Mouse (Mus musculus) cerebellum, adult 2 months (tissue): ENCODE data around the gene Pex26. TPM values are rescaled to one million over a fixed set of nuclear protein-coding genes. Genes with fewer than 3 reads are reported as not detected.

Experiments used
- DNase-seq, 2 experiments: peaks; one replicate each; pipeline ENCODE4 v3.0.0; 2021
- H3K27ac ChIP-seq: fragments of 200-500 bp; 2 replicates; pipeline ENCODE4 v1.5.1; 2012; ENCODE audit warnings: low read length, control low read depth, inconsistent platforms; ENCODE audit not compliant: insufficient read depth
- H3K27me3 ChIP-seq: fragments of 200-500 bp; 2 replicates; pipeline ENCODE4 v1.6.1; 2012; ENCODE audit warnings: inconsistent platforms, mild to moderate bottlenecking, low read length, moderate library complexity; ENCODE audit not compliant: control insufficient read depth, insufficient read depth
- H3K4me1 ChIP-seq: fragments of 200-500 bp; 2 replicates; pipeline ENCODE4 v1.6.1; 2011; ENCODE audit warnings: low read length; ENCODE audit not compliant: control insufficient read depth, insufficient read depth
- H3K4me3 ChIP-seq: fragments of 200-500 bp; replicated peaks from 2 replicates; pipeline ENCODE3; 2011; ENCODE audit warnings: mild to moderate bottlenecking, low read depth, low read length, control low read depth; ENCODE audit not compliant: insufficient read depth
- CTCF ChIP-seq: fragments of 200-500 bp; IDR thresholded peaks from 2 replicates; pipeline ENCODE4 v1.5.1; 2011; ENCODE audit warnings: low read depth, mild to moderate bottlenecking, control low read depth, low read length, moderate library complexity, borderline replicate concordance; ENCODE audit not compliant: insufficient read depth
- POLR2A ChIP-seq: fragments of 200-500 bp; IDR thresholded peaks from 2 replicates; pipeline ENCODE4 v1.6.1; 2011; ENCODE audit warnings: low read length, control low read depth, borderline replicate concordance; ENCODE audit not compliant: insufficient read depth
- WGBS: fragments of 180-500 bp; shearing (Covaris S2); methylation state at CpG from one replicate; pipeline ENCODE4 v1.1.7; 2018; 5-methylcytosine and 5-hydroxymethylcytosine counted together
- polyA plus RNA-seq: library from polyadenylated mRNA; depleted of rRNA; stranded (reverse); fragments of >200 nt; gene quantifications from 2 replicates; pipeline ENCODE4 v1.2.3, GENCODE M21; 2012

Pex26 gene
- polyA plus RNA-seq, 1 experiment = 19.1 TPM

DNA sequence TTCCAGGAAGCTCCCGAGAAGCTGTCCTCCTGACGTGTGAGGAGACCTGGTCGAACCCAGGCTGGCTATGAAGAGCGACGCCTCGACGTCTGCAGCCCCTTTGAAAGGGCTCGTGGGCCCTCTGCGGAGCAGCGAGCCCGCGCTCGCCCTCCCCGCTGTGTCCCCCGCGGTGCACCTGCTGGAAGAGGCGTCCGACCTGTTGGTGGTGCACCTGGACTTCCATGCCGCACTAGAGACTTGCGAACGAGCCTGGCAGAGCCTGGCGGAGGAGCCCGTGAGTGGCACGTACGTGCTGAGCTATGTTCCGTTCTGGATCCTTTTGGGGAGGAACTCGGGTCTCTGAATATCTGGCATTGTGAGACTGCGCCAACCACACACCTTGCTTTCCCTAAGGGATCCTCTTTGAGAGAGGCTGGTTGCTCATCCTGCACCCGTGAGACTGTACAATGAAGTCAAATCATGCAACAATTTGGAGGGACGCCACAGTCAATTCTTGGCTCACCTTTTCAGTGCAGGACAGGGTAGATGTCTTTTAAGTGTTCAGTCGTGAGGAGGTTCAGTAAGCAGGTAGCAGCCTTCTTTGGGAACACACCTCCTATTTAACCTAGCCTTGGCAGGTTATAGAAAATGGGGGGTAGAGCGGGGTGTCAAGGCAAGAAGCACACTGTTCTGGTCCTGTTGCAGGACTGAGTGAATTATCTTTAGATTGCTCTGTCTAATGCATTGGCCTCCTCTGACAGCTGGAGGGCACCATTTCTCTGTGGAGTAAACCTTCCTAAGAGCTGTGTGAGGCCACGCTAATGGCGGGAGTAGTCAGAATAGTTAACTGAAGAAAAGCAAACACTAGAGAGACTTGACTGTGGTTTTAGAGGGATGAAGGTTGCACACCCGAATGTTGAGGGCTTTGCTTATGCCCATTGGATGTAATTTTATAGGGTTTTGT is 1.0 kb downstream of the Pex26 start:
- peak; percentile 60 for TF ChIP-seq CTCF
- TF ChIP-seq POLR2A = 0 out of 2 replicates have a peak, but pooled peaks have one; percentile 10
- Histone ChIP-seq H3K27me3 (no peaks in the 10 kb centered on the region), H3K4me3 (peak overlapping the region; percentile 88), H3K4me1 (peaks cover 7% of the 10 kb centered on the region), H3K27ac (peak overlapping the region; percentile 14)
- peak; percentile 43 to 62 for DNase-seq
- WGBS = 2% methylated on average over 35 of the region's 35 CpGs

DNA sequence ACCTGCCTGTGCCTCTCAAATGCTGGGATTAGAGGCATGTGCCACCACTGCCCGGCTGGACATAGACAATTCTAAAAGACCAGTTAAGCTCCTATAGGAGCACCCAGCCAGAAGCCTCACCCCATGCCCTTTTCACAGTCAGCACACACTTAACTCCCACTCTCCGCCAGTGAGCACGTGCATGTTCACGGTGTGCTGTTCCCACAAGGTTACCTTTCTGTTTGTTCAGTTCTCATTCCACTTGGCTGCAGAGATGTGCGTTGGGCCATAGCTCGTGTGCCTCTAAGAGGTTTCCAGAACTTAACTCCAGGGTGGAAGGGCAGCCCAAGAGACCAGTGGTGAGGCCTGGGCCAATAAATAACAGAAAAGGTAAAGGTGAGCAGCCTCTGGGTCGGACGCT is 1.8 kb downstream of the Pex26 start:
- peak overlapping the region; percentile 33 for H3K4me3 ChIP-seq
- H3K27me3 ChIP-seq = no peaks in the 10 kb centered on the region
- 76% methylated on average over 8 of the region's 8 CpGs for WGBS
- TF ChIP-seq POLR2A (no peak), CTCF (no peak)
- DNase-seq = no peak
- peaks cover 7% of the 10 kb centered on the region for H3K4me1 ChIP-seq
- H3K27ac ChIP-seq = no peak overlapping the region

DNA sequence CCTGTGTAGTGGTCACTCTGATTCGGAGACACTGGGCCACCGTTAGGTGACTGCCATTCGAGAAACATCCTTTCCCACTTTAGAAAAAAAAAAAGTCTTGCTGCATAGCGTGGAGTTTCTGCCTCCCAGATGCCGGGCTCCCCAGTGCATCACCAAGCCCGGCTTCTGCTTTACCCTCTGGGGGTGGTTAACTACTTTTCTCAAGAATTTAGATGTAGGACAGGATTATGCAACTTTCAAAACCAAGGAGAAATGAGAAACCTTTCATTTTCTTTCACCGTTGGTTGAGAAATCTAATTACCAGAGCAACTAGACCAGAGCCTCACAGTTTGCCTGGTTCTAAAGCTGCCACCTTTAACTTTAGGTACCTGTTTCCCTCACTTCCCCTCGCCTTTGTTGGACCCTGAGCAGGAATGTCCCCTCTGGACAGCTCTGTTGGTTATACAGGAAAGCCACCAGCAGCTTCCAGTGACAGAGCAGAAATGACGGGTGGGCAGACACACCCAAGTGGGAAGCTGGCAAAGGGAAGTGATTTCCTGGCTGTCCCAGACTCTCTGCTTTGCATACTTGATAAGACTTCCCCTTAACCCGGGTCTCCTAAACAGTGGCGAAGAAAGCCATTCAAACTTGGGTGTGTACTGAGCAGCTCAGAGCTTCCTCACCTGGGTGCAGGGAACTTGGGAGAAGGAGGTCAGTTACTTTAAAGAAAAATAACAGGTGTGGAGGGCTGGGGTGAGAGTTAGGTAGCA is 8.0 kb downstream of the Pex26 start:
- WGBS = 83% methylated on average over 11 of the region's 11 CpGs

DNA sequence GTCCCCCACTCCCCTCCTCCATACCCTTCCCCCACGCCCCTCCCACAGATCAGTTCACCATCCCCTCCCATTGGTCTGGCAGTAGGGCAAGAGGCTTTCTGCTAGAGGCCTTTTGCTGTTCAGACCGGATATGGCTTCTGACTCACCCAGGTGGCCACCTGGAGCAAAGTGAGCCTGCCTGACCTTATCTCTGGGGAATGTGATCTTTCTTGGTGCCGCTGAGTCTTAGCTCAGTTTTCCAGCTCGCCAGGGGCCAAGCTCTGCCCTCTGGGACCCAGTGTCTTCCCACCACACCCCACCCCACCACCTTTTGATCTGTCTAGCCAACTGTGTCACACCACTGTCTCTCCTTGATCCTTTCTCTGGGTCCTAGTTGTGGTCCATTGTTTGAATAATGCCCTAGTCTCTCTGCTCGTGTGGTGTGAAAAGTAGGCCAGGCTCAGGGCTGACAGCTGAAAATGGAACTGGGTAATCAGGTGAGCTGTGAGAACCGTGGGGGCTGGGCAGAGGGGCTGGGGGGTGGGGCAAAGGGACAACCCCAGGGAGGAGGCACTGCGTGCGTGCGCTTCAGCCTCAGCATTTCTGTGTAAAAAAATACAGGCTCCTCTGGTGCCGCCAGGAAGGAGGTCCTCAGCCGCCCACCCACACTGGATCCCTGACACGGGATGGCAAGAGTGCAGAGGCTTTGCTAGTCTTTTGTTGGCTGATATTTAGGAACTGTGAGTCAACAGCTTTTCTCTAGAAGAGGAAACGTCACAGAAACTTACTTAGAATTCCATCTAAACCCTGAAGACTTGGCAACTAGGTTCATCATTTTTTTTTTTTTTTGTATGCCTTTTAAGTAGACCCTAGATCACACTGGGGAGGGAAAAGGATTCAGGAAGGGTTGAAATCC is 10.8 kb downstream of the Pex26 start:
- H3K27ac ChIP-seq = no peak overlapping the region
- no peaks in the 10 kb centered on the region; the same call in 1 of the 2 replicates for H3K4me1 ChIP-seq
- WGBS = 64% methylated on average over 13 of the region's 13 CpGs
- no peak for TF ChIP-seq POLR2A
- TF ChIP-seq CTCF = no peak
- DNase-seq = no peak
- no peaks in the 10 kb centered on the region for H3K27me3 ChIP-seq
- H3K4me3 ChIP-seq = no peak overlapping the region

More for the DNA sequence above, 8.0 kb downstream of the Pex26 start:
- no peak overlapping the region for H3K4me3 ChIP-seq
- no peaks in the 10 kb centered on the region; the same call in 1 of the 2 replicates for H3K4me1 ChIP-seq
- no peak for TF ChIP-seq POLR2A
- DNase-seq = no peak
- no peaks in the 10 kb centered on the region for H3K27me3 ChIP-seq
- H3K27ac ChIP-seq = no peak overlapping the region

DNA sequence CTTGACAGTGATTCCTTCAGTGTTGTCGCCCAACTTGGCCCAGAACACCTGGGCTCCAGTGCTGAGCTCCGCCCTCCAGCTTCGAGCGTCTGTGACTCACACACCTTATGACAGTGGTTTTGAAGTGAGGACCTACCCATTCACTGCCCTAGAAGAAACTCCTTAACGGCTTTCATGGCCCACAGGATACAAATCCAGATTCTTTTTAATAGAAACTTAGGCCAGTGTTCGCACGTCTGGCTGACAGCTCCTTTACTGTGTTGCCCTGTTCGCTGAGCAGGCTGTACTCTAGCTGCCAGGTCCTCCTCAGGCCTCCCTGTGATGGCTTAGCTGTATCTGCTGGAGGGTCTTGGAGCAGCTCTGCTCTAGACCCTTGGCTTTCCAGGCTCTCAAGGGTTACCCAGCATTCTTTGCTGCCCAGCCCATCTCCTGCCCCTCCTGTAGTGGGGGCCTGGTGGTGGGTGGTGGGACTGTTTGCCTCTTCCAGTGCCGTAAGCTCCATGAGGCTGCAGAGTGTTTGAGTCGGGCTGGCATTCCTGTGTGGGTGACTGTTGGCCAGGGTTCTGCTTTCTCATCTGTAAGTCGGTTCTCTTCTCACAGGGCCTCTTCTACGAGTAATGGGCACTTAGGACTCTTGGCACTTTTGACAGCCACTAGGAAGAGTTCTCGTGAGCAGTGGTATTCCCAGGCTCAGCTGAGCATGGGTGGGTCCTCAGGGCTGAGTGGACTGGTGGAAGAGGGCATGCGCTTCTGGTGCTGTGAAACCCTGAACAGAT is 11.7 kb downstream of the Pex26 start:
- DNase-seq = no peak
- no peak for TF ChIP-seq CTCF
- TF ChIP-seq POLR2A = no peak
- H3K27me3 ChIP-seq = no peaks in the 10 kb centered on the region
- no peak overlapping the region for H3K27ac ChIP-seq
- H3K4me1 ChIP-seq = no peaks in the 10 kb centered on the region; the same call in 1 of the 2 replicates
- no peak overlapping the region for H3K4me3 ChIP-seq
- WGBS = 80% methylated on average over 14 of the region's 14 CpGs

DNA sequence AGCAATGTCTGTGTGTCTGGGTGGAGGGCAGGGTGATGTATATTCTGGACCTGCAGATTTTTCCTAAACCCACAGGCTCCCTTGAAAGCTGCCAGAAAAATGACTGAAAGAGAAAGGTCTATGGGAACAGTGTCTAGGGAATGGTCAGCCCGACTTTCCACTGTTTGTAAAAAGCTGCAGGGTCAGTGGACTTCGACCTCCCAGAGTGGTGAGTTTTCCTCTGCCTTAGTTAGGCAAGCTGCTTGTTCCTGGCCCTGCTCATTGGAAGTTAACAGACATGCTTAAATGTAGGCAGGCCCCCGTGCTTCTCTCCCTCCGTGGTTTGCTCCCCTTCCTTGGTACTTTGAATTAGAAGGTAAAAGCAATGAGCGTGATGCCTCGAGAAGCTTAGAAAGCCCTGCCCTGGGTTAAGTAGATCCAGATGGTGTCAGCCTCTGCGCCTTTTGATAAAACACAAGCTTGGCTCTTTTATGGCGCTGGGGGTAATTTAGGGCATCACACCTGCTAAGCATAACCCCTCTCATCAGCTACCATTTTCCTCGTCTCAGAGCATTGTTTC is 14.4 kb downstream of the Pex26 start:
- Histone ChIP-seq H3K4me3 (no peak overlapping the region), H3K27me3 (no peaks in the 10 kb centered on the region), H3K4me1 (no peaks in the 10 kb centered on the region; the same call in 1 of the 2 replicates), H3K27ac (no peak overlapping the region)
- WGBS = 80% methylated on average over 9 of the region's 9 CpGs
- TF ChIP-seq CTCF (no peak), POLR2A (no peak)
- no peak for DNase-seq
